Mouse (Mus musculus) telencephalon, adult 2 months (tissue): ENCODE data around the gene Pgghg.

Source experiments
- DNase-seq: peaks from one replicate; pipeline ENCODE4 v3.0.0-alpha.2; 2011; ENCODE audit warnings: low read depth, low spot score

Pgghg gene

DNA sequence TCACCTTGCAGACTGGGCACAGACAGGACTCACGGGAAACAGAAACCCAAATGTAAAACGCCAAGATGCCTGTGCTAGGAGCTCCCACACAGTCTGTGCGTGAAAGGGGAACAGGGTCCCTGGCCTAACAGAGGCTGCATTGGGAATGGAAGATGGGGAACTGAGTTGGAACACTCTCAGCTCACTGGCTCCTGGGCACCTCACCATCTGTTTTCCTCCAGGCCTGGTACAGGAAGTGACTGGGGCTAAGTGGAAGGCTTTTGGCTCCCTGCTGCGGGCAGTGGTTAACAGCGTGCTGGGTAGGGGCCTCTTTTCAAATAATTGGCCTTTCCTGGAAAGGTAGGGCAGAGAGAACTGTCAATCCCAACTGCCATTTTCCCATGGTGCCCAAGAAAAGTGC, 49.4 kb downstream of the Pgghg start:
- no peak for DNase-seq

DNA sequence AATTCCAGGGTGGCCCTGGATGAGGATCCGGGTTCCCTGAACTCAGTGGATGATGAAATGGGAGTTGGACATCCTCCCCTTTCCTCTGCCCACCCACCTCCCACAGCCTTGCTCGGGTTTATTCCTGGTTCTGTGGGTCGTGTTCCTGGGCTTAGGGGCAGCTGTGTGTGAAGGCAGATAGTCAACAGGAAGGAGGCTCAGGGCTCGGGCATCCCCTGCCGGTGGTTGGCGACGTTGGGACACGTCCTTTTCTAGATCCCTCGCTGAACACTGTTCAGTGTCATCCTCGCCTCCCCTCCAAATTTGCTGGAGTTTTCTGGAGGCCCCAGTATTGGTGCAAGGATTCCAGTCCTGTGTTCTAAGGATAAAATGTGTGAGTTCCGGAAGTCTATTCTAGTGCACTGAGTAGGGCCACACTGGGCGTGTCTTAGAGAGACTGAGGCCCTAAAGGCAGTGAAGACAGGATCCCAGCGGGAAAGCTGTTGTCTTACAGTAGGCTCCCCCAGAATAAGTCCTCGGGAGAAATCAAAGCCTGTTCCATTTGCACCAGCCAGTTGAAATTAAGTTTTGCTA, 50.0 kb downstream of the Pgghg start:
- DNase-seq, result no peak
